Mouse (Mus musculus): Measurements from ENCODE around the gene Olfr403. TPM values are rescaled to one million over a fixed set of nuclear protein-coding genes. Genes with fewer than 3 reads are reported as not detected.
"Not testable (repeated sequence)": the region's sequence is repeated elsewhere in the genome, so short reads cannot be mapped to it uniquely, and the experiment has no call there.

The Olfr403 gene
- polyA plus RNA-seq (2021), result not detected

DNA sequence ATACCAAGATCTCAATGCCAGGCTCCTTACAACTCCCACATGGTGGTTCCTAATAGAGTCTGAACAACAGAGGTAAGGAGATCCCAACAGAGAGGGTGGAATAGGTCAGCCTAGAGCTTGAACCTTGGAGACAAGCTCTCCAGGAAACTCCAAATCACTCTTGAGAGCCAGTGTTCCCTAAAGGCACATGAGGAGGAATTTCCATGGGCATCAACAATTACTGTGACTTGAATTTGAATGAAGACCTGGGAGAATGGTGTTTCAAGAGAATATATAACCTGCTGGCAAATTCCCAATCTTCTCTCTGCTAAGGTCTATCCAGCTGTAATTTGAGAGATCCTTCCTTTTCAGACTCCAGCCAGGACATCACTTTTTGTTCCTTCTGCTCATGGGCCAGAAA is at the start of gene Olfr403:
Olfr403 (plus strand) TSS at position 301 of the 400 bp plus-strand sequence.
- ChIA-PET CTCF (no interaction called here), POLR2A (no interaction called here)
- no peaks in the 10 kb centered on the region for H3K27me3 ChIP-seq
- in situ Hi-C loops (cut with MboI; ENCODE audit: low pct_unique_long_range_greater_than_20kb), result no loop called here
- ATAC-seq (no peak), DNase-seq (ENCODE audit: low read depth, low spot score) (no peak)
- TF ChIP-seq CTCF (IDR thresholded peaks at IDR 0.05), result no peak

DNA sequence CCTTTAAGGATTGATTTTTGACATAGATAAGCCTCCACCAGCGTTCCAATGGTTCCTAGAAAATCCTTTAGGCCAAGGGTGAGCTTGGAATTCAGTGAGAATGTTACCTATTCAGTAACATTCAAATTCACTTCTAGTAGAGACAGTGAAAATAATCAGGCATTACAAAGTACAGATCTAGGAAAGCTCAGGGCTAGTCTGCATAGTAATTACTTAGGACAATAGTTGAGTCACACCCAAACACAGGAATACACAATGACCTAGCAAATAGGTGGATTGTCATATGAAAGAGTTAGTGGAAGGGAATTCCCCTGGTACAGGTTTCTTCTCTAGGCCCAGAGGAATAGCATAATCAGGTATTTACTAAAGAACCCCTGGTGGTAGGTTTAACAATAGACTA is 46.0 kb upstream of the Olfr403 start:
- DNase-seq (ENCODE audit: low read depth, low spot score); ATAC-seq; POLR2A ChIA-PET; in situ Hi-C loops (cut with MboI; ENCODE audit: low pct_unique_long_range_greater_than_20kb); H3K27me3 ChIP-seq; CTCF ChIA-PET: not testable (repeated sequence)

DNA sequence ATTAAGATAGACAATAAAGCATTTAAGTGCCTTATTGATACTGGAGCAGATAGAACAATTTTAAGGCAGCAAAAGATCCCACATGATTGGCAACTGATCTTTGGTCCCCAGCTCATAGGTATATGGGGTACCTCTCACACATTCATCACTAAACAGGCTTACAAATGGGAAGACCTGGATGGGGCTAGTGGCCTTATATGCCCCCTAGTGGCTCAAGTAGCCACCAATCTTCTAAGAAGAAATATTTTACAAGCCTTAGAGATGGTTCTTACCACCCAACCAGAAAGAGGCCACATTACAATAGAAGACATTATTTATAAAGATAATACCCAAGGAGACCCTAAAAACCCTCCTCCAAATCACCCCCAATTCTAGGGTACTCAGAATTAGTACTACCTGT is 40.2 kb upstream of the Olfr403 start:
- DNase-seq (ENCODE audit: low read depth, low spot score) (no peak), ATAC-seq (no peak)
- no peaks in the 10 kb centered on the region for H3K27me3 ChIP-seq
- no peak for TF ChIP-seq CTCF (IDR thresholded peaks at IDR 0.05)
- in situ Hi-C loops (cut with MboI; ENCODE audit: low pct_unique_long_range_greater_than_20kb), result no loop called here
- ChIA-PET CTCF (no interaction called here), POLR2A (no interaction called here)

DNA sequence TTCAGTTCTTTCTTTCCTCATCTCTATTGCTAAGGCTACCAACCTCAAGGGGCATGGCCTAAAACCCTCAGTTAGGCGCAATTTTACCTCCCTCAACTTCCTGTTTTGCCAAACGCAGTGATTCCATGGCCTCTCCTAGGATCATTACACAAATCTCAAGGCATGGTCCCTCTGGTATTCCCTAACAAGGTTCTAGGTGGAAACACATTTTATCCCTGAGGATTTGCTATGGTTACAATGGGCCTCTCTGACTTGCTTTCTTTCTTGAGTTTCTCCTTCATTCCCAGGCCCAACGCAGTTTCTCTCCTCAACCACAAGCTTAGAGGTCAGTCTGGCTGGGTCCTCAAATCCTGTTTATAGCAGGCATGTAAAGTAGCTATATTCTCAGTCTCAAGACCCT is 32.8 kb upstream of the Olfr403 start, which contains the start of gene Olfr402:
Olfr402 (plus strand) TSS at position 301 of the 400 bp plus-strand sequence.
- ChIA-PET POLR2A (no interaction called here), CTCF (interaction anchor here (1.0 kb wide), 1 partner anchor 12 kb away, joined by 4 read pairs; no protein-coding TSS in a partner anchor)
- peaks cover 9% of the 10 kb centered on the region for H3K27me3 ChIP-seq
- in situ Hi-C loops (cut with MboI; ENCODE audit: low pct_unique_long_range_greater_than_20kb), result no loop called here
- no peak for ATAC-seq
- DNase-seq (ENCODE audit: low read depth, low spot score), result no peak
- TF ChIP-seq CTCF (IDR thresholded peaks at IDR 0.05), result no peak

DNA sequence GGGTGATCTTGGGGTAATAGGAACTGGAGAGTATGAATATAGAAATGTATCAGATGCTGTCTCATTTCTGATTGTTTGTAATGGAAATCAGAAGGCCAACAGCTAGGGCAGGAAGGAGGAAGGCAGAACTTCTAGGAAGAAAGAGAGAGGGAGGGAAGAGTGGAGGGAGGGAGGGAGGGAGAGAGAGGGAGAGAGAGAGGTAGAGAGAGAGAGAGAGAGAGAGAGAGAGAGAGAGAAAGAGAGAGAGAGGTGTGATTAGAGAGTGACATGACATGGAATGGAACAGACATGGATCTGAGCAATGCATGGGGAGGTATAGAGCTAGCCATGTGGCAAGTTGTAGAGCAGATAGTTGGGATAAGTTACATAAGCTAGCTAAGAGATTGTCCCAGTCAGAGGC is 17.3 kb upstream of the Olfr403 start:
- TF ChIP-seq CTCF (IDR thresholded peaks at IDR 0.05), result no peak
- ATAC-seq, result peak; percentile 93
- no peak for DNase-seq (ENCODE audit: low read depth, low spot score)
- ChIA-PET CTCF (no interaction called here), POLR2A (no interaction called here)
- no peaks in the 10 kb centered on the region for H3K27me3 ChIP-seq
- in situ Hi-C loops (cut with MboI; ENCODE audit: low pct_unique_long_range_greater_than_20kb), result no loop called here

DNA sequence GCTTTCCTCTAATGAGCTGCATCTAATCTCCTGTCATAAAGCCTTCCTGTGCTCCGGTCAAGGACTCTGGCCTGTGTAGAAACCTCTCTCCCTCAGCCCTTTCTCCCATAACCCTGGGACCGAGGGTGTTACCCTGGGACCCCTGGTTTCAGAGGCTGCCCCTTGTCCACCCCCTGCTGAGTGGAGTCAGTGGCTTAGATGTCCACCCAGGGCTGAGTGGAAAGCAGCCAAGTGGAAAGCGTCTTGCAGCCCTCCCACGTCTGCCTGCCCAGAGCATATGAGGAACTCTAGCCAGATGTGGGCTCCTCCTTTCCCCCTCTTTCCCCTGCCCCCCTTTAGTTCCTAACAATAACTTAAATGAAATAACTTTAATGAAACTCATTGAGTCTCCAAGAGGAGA is 2.9 kb upstream of the Olfr403 start:
- POLR2A ChIA-PET, result no interaction called here
- TF ChIP-seq CTCF (IDR thresholded peaks at IDR 0.05), result no peak
- CTCF ChIA-PET, result no interaction called here
- in situ Hi-C loops (cut with MboI; ENCODE audit: low pct_unique_long_range_greater_than_20kb), result no loop called here
- no peaks in the 10 kb centered on the region for H3K27me3 ChIP-seq
- ATAC-seq, result peak; percentile 51
- DNase-seq (ENCODE audit: low read depth, low spot score), result no peak

DNA sequence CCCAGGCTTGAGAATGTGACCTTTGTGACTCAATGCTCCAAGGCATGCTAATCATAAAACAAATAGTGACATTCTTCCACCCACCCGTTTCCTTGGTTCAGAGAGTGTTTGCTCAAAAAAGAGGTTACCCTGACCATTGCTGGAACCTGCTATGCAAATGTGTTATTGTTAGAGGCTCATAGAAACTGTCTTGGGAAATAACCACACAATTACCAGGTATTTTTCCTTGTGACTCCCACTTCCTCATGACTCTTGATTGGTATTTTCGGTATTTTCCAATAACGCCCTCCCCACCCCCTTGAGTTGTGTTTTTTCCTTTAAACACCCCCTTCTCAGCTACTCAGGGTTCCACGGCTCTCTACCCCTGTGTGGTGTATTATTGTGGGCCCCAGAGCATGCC is 2.3 kb upstream of the Olfr403 start:
- in situ Hi-C loops (cut with MboI; ENCODE audit: low pct_unique_long_range_greater_than_20kb), result no loop called here
- no peak for DNase-seq (ENCODE audit: low read depth, low spot score)
- ChIA-PET POLR2A (no interaction called here), CTCF (no interaction called here)
- TF ChIP-seq CTCF (IDR thresholded peaks at IDR 0.05), result no peak
- H3K27me3 ChIP-seq, result no peaks in the 10 kb centered on the region
- ATAC-seq, result no peak

DNA sequence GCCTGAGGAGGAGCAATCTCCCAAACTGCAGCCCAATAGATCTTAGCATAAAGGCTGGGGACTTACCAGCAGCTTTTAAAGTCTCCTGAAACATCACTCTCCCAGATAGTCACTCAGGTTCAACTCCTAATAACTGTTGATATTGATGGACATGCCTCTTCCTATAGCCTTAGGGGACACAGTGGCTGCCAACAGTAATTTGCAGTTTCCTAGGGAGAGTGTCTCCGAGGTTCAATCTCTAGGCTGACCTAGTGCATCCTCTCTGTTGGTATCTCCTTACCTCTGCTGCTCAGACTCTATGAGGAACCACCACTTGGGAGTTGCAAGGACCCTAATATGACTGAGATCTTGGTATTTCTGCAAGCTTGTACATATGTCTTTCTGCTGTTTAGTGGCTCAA is 25.2 kb downstream of the Olfr403 start, which contains the start of gene Olfr43:
Olfr43 (minus strand) TSS at position 101 of the 400 bp plus-strand sequence.
- CTCF ChIA-PET, result no interaction called here
- ATAC-seq, result no peak
- POLR2A ChIA-PET, result no interaction called here
- in situ Hi-C loops (cut with MboI; ENCODE audit: low pct_unique_long_range_greater_than_20kb), result no loop called here
- no peak for DNase-seq (ENCODE audit: low read depth, low spot score)
- TF ChIP-seq CTCF (IDR thresholded peaks at IDR 0.05), result no peak
- no peaks in the 10 kb centered on the region for H3K27me3 ChIP-seq

DNA sequence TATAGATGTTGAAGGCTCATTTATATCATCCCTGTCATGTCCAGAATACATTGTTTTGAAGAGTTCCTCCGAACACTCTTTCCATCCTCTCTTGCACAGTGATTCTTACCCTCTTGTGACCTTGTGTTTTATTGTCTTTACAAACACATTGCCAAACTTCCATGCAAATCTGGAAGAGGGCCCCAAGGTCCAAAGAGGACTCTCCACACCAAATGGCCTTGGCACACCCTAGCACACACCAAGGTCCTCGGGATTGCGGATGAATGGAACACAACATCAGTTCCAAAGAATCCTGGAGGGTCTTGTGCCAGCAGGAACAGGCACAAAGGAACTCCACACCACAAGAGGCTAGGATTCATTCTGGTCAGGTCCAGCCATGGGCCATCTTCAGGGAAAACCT is 55.2 kb downstream of the Olfr403 start:
- in situ Hi-C loops (cut with MboI; ENCODE audit: low pct_unique_long_range_greater_than_20kb), result no loop called here
- ChIA-PET POLR2A (no interaction called here), CTCF (no interaction called here)
- TF ChIP-seq CTCF (IDR thresholded peaks at IDR 0.05), result no peak
- DNase-seq (ENCODE audit: low read depth, low spot score) (no peak), ATAC-seq (no peak)
- H3K27me3 ChIP-seq, result no peaks in the 10 kb centered on the region

Other genes starting within 250 kb of the Olfr403 start
- not detected for gene Olfr23, start 249.6 kb upstream of the Olfr403 start, polyA plus RNA-seq (2021)
- not detected for gene Olfr397, start 225.4 kb upstream of the Olfr403 start, polyA plus RNA-seq (2021)
- gene Olfr398, start 195.8 kb upstream of the Olfr403 start, polyA plus RNA-seq (2021), result not detected
- not detected for gene Olfr139, start 129.7 kb upstream of the Olfr403 start, polyA plus RNA-seq (2021)
- gene Olfr399, start 129.6 kb upstream of the Olfr403 start, polyA plus RNA-seq (2021), result not detected
- not detected for gene Zfp616, start 116.3 kb upstream of the Olfr403 start, polyA plus RNA-seq (2021)
- gene Olfr401, start 72.5 kb upstream of the Olfr403 start, polyA plus RNA-seq (2021), result not detected
- gene Olfr402, start 32.7 kb upstream of the Olfr403 start, polyA plus RNA-seq (2021), result not detected
- gene Olfr43, start 25.1 kb downstream of the Olfr403 start, polyA plus RNA-seq (2021), result not detected
- not detected for gene Olfr406, start 73.6 kb downstream of the Olfr403 start, polyA plus RNA-seq (2021)
- gene Olfr59, start 97.5 kb downstream of the Olfr403 start, polyA plus RNA-seq (2021), result not detected
- not detected for gene Olfr410, start 151.8 kb downstream of the Olfr403 start, polyA plus RNA-seq (2021)
- not detected for gene Olfr411, start 166.4 kb downstream of the Olfr403 start, polyA plus RNA-seq (2021)
- not detected for gene Olfr412, start 175.8 kb downstream of the Olfr403 start, polyA plus RNA-seq (2021)

All from Patski (cell line).